Mouse (Mus musculus): ENCODE results near the gene Gfi1b. TPM values are rescaled to one million over a fixed set of nuclear protein-coding genes. Genes with fewer than 3 reads are reported as not detected.

The Gfi1b gene
- 0.13 and 0.55 TPM in 2 replicates for polyA plus RNA-seq (2014; fragmentation: Nextera tagmentation; extraction: Ambion mirVana)

GRCm38 (mm10) chr2:28621664-28622171 is at the start of gene Gfi1b:
Gene Gfi1b (minus strand): TSS chr2:28621982.
- Histone ChIP-seq H3K9ac (ENCODE audit: low read depth, low read length) (peak within 1 kb of the TSS; percentile 20; the same call in 1 of the 2 replicates), H3K36me3 (ENCODE audit: control insufficient read depth, insufficient read depth, low read length) (no peaks in the 10 kb centered on the region), H3K4me1 (ENCODE audit: control insufficient read depth, insufficient read depth, low read length) (no peaks in the 10 kb centered on the region), H3K9me3 (ENCODE audit: control insufficient read depth, low read length) (no peaks in the 10 kb centered on the region), H3K4me2 (ENCODE audit: low read depth, low read length) (no peak within 1 kb of the TSS), H3K27me3 (replicated peaks; ENCODE audit: control insufficient read depth, insufficient read depth, low read length) (peaks cover 16% of the 10 kb centered on the region), H3K4me3 (ENCODE audit: low read depth, low read length) (no peak within 1 kb of the TSS), H3K27ac (replicated peaks; ENCODE audit: low read depth, low read length) (no peak within 1 kb of the TSS)
- DNase-seq (ENCODE audit: low spot score), result no peak
- WGBS, result 9% methylated on average over 16 of the region's 16 CpGs
- no peak for ATAC-seq (ENCODE audit: low read depth)

DNA sequence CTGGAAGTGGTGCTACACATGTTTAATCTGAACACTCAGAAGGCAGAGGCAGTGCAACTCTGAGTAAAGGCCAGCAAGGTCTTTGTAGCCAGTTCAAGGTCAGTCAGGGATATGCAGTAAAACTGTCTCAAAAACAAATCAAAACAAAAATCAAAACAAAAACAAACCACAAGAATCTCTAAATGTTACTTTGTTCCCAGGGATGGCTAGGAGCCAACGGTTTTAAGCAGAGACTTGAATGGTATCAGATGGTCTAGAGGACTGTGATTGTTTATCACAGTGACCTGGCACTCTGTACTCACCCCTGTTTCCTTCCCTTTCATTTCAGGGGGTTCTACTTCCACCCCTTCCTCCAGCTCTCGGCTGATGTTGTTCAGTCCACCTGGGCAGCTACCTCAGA is 49.7 kb upstream of the Gfi1b start:
- 91% methylated on average over 2 of the region's 2 CpGs for WGBS
- no peak for ATAC-seq (ENCODE audit: low read depth)

DNA sequence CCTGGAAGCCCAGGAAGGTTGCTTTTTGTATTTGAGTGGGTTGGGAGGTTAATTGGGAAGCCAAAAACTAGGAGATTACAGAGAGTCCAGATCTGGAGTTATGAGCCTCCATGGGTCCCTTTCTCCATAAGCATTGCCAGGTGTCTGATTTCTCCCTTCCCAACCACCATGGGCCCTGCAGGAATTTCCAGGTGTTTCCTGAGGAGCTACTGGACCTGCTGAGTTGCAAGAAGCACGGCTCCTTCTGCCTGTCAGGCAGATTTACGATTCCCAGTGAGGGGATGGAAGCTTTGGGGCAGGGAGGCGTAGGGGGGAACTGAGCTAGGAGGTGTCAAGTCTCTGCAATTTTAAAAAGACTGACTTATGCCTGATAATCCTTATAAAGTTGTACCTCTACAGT is 44.0 kb upstream of the Gfi1b start:
- DNase-seq (ENCODE audit: low spot score) (no peak), ATAC-seq (ENCODE audit: low read depth) (no peak)
- H3K4me3 ChIP-seq (ENCODE audit: low read depth, low read length), result no peak overlapping the region
- H3K27ac ChIP-seq (replicated peaks; ENCODE audit: low read depth, low read length), result no peak overlapping the region
- H3K9ac ChIP-seq (ENCODE audit: low read depth, low read length), result no peak overlapping the region
- no peaks in the 10 kb centered on the region for H3K27me3 ChIP-seq (replicated peaks; ENCODE audit: control insufficient read depth, insufficient read depth, low read length)
- H3K36me3 ChIP-seq (ENCODE audit: control insufficient read depth, insufficient read depth, low read length), result peaks cover 82% of the 10 kb centered on the region
- 63% methylated on average over 3 of the region's 3 CpGs for WGBS
- H3K9me3 ChIP-seq (ENCODE audit: control insufficient read depth, low read length), result no peaks in the 10 kb centered on the region
- H3K4me2 ChIP-seq (ENCODE audit: low read depth, low read length), result no peak overlapping the region
- no peaks in the 10 kb centered on the region for H3K4me1 ChIP-seq (ENCODE audit: control insufficient read depth, insufficient read depth, low read length)

More for the DNA sequence above, 49.7 kb upstream of the Gfi1b start:
- H3K4me3 ChIP-seq (ENCODE audit: low read depth, low read length), result no peak overlapping the region
- no peaks in the 10 kb centered on the region for H3K4me1 ChIP-seq (ENCODE audit: control insufficient read depth, insufficient read depth, low read length)
- no peak overlapping the region for H3K4me2 ChIP-seq (ENCODE audit: low read depth, low read length)
- no peak overlapping the region for H3K27ac ChIP-seq (replicated peaks; ENCODE audit: low read depth, low read length)
- H3K36me3 ChIP-seq (ENCODE audit: control insufficient read depth, insufficient read depth, low read length), result peaks cover 82% of the 10 kb centered on the region
- no peak overlapping the region for H3K9ac ChIP-seq (ENCODE audit: low read depth, low read length)
- no peaks in the 10 kb centered on the region for H3K27me3 ChIP-seq (replicated peaks; ENCODE audit: control insufficient read depth, insufficient read depth, low read length)
- H3K9me3 ChIP-seq (ENCODE audit: control insufficient read depth, low read length), result no peaks in the 10 kb centered on the region
- no peak for DNase-seq (ENCODE audit: low spot score)

DNA sequence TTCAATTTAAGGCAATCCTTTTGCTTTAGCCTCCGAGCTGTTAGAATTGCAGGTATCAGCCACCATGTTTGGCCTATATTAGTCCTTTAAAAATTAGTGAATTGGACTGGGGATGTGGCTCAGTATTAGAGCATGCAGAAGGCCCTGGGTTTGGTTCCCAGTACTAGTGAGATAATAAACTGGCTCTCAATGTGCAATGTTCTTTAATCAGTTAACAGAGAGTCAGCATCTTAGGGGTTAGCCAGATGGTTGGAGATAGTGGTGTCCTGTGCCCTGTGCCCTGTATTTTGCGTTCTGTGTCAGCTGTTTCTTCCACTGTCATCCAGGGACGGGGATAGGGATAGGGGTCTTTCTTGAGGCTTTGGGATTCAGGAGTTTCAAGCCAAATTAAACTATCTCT is 41.1 kb upstream of the Gfi1b start:
- H3K4me1 ChIP-seq (ENCODE audit: control insufficient read depth, insufficient read depth, low read length), result no peaks in the 10 kb centered on the region
- 93% methylated on average over 3 of the region's 3 CpGs for WGBS
- no peaks in the 10 kb centered on the region for H3K27me3 ChIP-seq (replicated peaks; ENCODE audit: control insufficient read depth, insufficient read depth, low read length)
- H3K9me3 ChIP-seq (ENCODE audit: control insufficient read depth, low read length), result no peaks in the 10 kb centered on the region
- no peak overlapping the region for H3K9ac ChIP-seq (ENCODE audit: low read depth, low read length)
- no peak overlapping the region for H3K4me3 ChIP-seq (ENCODE audit: low read depth, low read length)
- no peak overlapping the region for H3K4me2 ChIP-seq (ENCODE audit: low read depth, low read length)
- H3K36me3 ChIP-seq (ENCODE audit: control insufficient read depth, insufficient read depth, low read length), result peaks cover 92% of the 10 kb centered on the region
- DNase-seq (ENCODE audit: low spot score) (no peak), ATAC-seq (ENCODE audit: low read depth) (no peak)
- no peak overlapping the region for H3K27ac ChIP-seq (replicated peaks; ENCODE audit: low read depth, low read length)

GRCm38 (mm10) chr2:28656216-28656615 is 34.4 kb upstream of the Gfi1b start:
- WGBS, result 67% methylated on average over 8 of the region's 8 CpGs
- Histone ChIP-seq H3K9me3 (ENCODE audit: control insufficient read depth, low read length) (no peaks in the 10 kb centered on the region), H3K27ac (replicated peaks; ENCODE audit: low read depth, low read length) (no peak overlapping the region), H3K4me2 (ENCODE audit: low read depth, low read length) (no peak overlapping the region), H3K36me3 (ENCODE audit: control insufficient read depth, insufficient read depth, low read length) (peaks cover 62% of the 10 kb centered on the region), H3K9ac (ENCODE audit: low read depth, low read length) (no peak overlapping the region), H3K4me1 (ENCODE audit: control insufficient read depth, insufficient read depth, low read length) (no peaks in the 10 kb centered on the region), H3K27me3 (replicated peaks; ENCODE audit: control insufficient read depth, insufficient read depth, low read length) (no peaks in the 10 kb centered on the region), H3K4me3 (ENCODE audit: low read depth, low read length) (no peak overlapping the region)
- DNase-seq (ENCODE audit: low spot score) (no peak), ATAC-seq (ENCODE audit: low read depth) (no peak)

DNA sequence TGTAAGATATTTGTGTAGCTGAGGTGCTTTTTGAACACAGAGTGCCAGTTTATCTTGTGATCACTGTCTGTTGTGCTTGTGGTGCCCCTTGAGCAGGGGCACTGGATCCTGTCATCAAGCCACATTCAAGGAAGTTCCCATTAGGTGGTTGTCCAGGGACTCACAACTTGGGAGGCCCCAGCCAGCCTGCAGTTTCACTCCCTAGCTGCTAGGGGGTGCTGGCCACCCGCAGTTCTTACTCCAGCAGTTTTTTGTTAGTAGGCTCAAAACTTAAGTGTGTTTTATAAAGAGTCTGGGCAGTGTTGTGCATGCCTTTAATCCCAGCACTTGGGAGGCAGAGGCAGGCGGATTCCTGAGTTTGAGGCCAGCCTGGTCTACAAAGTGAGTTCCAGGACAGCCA is 32.5 kb upstream of the Gfi1b start:
- Histone ChIP-seq H3K4me2 (ENCODE audit: low read depth, low read length) (no peak overlapping the region), H3K27ac (replicated peaks; ENCODE audit: low read depth, low read length) (no peak overlapping the region), H3K9me3 (ENCODE audit: control insufficient read depth, low read length) (no peaks in the 10 kb centered on the region), H3K4me1 (ENCODE audit: control insufficient read depth, insufficient read depth, low read length) (no peaks in the 10 kb centered on the region), H3K27me3 (replicated peaks; ENCODE audit: control insufficient read depth, insufficient read depth, low read length) (no peaks in the 10 kb centered on the region), H3K36me3 (ENCODE audit: control insufficient read depth, insufficient read depth, low read length) (peaks cover 44% of the 10 kb centered on the region), H3K9ac (ENCODE audit: low read depth, low read length) (no peak overlapping the region), H3K4me3 (ENCODE audit: low read depth, low read length) (no peak overlapping the region)
- DNase-seq (ENCODE audit: low spot score) (no peak), ATAC-seq (ENCODE audit: low read depth) (no peak)
- 67% methylated on average over 2 of the region's 2 CpGs for WGBS

GRCm38 (mm10) chr2:28653351-28653750 is 31.6 kb upstream of the Gfi1b start:
- H3K4me3 ChIP-seq (ENCODE audit: low read depth, low read length), result no peak overlapping the region
- H3K4me1 ChIP-seq (ENCODE audit: control insufficient read depth, insufficient read depth, low read length), result no peaks in the 10 kb centered on the region
- no peaks in the 10 kb centered on the region for H3K9me3 ChIP-seq (ENCODE audit: control insufficient read depth, low read length)
- H3K27me3 ChIP-seq (replicated peaks; ENCODE audit: control insufficient read depth, insufficient read depth, low read length), result no peaks in the 10 kb centered on the region
- H3K4me2 ChIP-seq (ENCODE audit: low read depth, low read length), result no peak overlapping the region
- peaks cover 35% of the 10 kb centered on the region; the same call in 1 of the 2 replicates for H3K36me3 ChIP-seq (ENCODE audit: control insufficient read depth, insufficient read depth, low read length)
- no peak overlapping the region for H3K9ac ChIP-seq (ENCODE audit: low read depth, low read length)
- 96% methylated on average over 7 of the region's 7 CpGs for WGBS
- DNase-seq (ENCODE audit: low spot score) (no peak), ATAC-seq (ENCODE audit: low read depth) (no peak)
- H3K27ac ChIP-seq (replicated peaks; ENCODE audit: low read depth, low read length), result no peak overlapping the region

GRCm38 (mm10) chr2:28650526-28650925 is 28.7 kb upstream of the Gfi1b start:
- Histone ChIP-seq H3K4me1 (ENCODE audit: control insufficient read depth, insufficient read depth, low read length) (no peaks in the 10 kb centered on the region), H3K9ac (ENCODE audit: low read depth, low read length) (no peak overlapping the region), H3K4me2 (ENCODE audit: low read depth, low read length) (no peak overlapping the region), H3K9me3 (ENCODE audit: control insufficient read depth, low read length) (no peaks in the 10 kb centered on the region), H3K36me3 (ENCODE audit: control insufficient read depth, insufficient read depth, low read length) (0 out of 2 replicates have a peak, but pooled peaks cover 10% of the 10 kb centered on the region), H3K4me3 (ENCODE audit: low read depth, low read length) (no peak overlapping the region), H3K27ac (replicated peaks; ENCODE audit: low read depth, low read length) (no peak overlapping the region), H3K27me3 (replicated peaks; ENCODE audit: control insufficient read depth, insufficient read depth, low read length) (no peaks in the 10 kb centered on the region)
- ATAC-seq (ENCODE audit: low read depth) (no peak), DNase-seq (ENCODE audit: low spot score) (no peak)

- no peak for DNase-seq (ENCODE audit: low spot score)
- Histone ChIP-seq H3K9me3 (ENCODE audit: control insufficient read depth, low read length) (no peaks in the 10 kb centered on the region), H3K36me3 (ENCODE audit: control insufficient read depth, insufficient read depth, low read length) (no peaks in the 10 kb centered on the region), H3K4me2 (ENCODE audit: low read depth, low read length) (no peak overlapping the region), H3K4me3 (ENCODE audit: low read depth, low read length) (no peak overlapping the region), H3K4me1 (ENCODE audit: control insufficient read depth, insufficient read depth, low read length) (0 out of 2 replicates have a peak, but pooled peaks cover 4% of the 10 kb centered on the region), H3K27me3 (replicated peaks; ENCODE audit: control insufficient read depth, insufficient read depth, low read length) (no peaks in the 10 kb centered on the region), H3K9ac (ENCODE audit: low read depth, low read length) (no peak overlapping the region), H3K27ac (replicated peaks; ENCODE audit: low read depth, low read length) (no peak overlapping the region)
- WGBS, result 74% methylated on average over 3 of the region's 3 CpGs
- no peak for ATAC-seq (ENCODE audit: low read depth)
Observed at GRCm38 (mm10) chr2:28643081-28643480, 21.3 kb upstream of the Gfi1b start.
